Mouse (Mus musculus) heart, postnatal 14 days (tissue): ENCODE data around the gene Obsl1. TPM values are rescaled to one million over a fixed set of nuclear protein-coding genes. Genes with fewer than 3 reads are reported as not detected.

Experiments
- DNase-seq, 2 experiments: peaks; one replicate each; pipeline ENCODE4 v3.0.0; 2021 to 2022
- intact Hi-C: fragments of 180-260 bp; cut with DNase I; formaldehyde crosslinking; loops from one replicate; pipeline ENCODE4 v1.15.1; 2025
- total RNA-seq, 2 experiments: library from RNA; stranded (reverse); gene quantifications; 2 replicates each; pipeline ENCODE4 v1.2.3; 2021

The Obsl1 gene
- total RNA-seq, 2 experiments from 2014 or later = 166 to 172 TPM

DNA sequence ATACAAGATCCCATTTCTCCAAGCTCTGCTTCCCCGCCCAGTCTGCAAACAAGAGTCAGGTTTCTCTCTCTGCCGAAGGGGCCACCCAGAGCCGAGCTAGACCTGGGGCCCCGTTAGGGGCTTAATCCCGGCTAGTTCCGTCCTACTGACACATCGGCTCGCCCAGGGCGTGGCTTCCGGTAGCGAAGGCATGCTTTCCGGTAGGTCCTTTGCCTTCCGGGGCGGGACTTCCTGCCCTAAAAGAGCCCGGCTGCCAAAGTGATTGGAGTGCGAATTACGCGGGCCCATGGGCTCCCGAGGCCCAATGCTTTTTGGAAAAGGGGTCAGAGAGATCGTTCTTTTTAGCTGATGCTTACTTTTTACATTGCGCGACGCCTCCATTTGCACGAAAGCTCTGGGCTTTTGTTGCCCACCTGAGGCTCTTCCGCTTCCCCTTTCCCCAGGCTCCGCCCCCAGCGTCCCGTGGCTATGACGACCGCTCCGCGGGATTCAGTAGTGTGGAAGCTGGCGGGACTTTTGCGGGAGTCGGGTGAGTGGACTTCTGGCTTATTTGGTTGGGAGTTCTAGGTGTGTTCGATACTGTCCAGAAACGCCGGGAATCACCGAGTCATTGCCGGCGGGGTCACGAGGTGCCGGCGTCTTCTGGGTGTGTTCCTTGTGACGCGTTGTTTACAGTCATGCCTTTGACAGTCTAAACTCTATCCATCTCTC is 15.2 kb upstream of the Obsl1 start, which contains the start of gene Stk11ip:
Gene Stk11ip, plus strand, starts transcription at position 209 of the 711 bp plus-strand sequence.
- intact Hi-C loops = loop anchor here (2.0 kb wide), 1 partner anchor 15 kb away; the partner anchor contains the start of genes Inha and Obsl1
- peak; percentile 90 to 95 for DNase-seq

DNA sequence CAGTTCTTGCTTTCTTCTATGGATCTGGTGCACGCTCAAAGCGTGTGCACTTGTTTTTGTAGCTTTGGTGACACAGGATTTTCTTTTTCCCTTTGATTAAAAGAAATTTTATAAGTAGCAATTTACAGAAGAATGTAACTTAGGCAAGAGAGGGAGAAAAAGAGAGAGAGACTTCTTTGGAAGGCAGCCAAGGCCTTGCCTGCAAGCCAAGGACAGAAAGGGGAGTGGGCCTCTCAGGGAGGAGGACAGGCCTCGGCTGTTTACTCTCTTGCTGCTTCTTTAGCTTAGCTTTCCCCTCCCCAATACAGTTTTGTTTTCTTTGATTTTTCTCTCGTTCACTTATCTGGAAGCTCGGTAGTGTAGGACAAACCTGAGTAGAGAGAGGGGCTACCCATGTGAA is 13.3 kb upstream of the Obsl1 start:
- intact Hi-C loops = no loop called here
- DNase-seq = no peak

- intact Hi-C loops = no loop called here
- no peak for DNase-seq
These were observed 12.2 kb upstream of the Obsl1 start for GRCm38 (mm10) chr1:75518427-75518826.

DNA sequence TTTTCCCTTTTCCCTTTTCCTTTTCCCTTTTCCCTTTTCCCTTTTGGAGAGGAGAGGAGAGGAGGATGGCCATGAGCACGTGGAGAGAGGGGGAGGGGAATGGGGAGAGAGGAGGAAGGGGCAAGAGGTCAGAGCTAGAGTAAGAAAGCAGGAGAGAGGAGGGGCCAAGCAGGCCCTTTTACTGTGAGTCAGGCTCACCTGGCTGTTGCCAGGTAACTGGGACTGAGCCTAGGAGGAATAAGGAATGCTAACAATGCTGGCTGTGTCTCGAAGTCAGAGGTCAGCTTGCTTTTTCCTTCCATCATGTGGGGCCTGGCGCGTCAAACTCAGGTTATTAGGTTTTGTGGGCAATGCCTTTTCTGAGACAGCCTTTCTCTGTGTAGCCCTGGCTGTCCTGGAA is 11.7 kb upstream of the Obsl1 start:
- intact Hi-C loops = no loop called here
- no peak for DNase-seq

DNA sequence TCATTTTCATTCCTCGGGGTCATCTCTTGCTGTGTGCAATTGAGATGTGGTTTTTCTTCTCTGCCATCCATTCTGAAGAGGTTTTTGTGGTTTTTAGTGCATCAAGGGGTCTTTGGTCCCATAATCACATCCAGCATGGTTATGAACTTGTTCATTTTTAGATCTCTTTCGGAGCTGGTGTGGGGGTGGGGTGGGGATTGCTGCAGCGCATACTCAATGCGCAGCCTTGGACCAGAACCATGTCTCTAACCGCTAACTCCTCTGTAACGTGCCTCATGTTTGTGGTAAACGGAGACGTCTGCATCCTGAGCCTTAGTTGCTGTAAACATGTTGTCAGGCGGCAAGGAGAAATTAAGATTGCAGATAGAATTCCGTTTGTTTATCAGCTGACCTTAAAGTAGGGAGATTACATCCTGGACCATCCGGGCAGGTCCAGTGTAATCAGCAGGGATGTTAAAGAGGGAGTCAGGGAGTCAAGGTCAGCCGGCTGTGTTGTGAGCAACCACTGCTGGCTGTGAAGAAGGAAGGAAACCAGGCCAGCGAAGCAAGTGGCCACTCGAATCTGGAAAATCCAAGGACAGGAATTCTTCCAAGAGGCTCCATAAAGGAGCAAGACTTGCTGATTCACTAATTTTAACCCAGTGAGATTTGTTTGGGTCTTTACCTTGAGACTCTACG is 10.6 kb upstream of the Obsl1 start:
- no peak for DNase-seq
- intact Hi-C loops = no loop called here

DNA sequence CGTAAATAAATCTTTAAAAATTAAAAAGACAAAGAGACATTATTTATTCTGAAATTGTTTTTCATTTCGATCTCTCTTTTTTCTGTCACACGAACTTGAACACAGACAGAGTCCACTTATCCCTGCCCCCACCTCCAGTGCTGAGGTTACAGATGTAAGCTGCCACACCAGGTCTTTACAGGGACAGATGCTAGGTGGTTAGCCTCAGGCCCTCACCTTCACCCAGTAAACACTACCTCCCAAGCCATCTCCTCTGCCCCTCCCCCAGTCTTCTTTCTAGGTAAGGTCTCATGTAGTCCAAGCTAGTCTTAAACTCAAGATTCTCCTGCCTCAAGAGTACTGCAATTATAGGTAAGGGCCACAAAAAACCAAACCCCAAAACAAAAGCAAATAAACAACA is 6.3 kb upstream of the Obsl1 start:
- DNase-seq = no peak
- intact Hi-C loops = no loop called here

GRCm38 (mm10) chr1:75511437-75512210 is 5.4 kb upstream of the Obsl1 start:
- intact Hi-C loops = no loop called here
- DNase-seq = no peak

- DNase-seq = no peak
- intact Hi-C loops = no loop called here
These were observed 3.9 kb upstream of the Obsl1 start for GRCm38 (mm10) chr1:75510154-75510553.

DNA sequence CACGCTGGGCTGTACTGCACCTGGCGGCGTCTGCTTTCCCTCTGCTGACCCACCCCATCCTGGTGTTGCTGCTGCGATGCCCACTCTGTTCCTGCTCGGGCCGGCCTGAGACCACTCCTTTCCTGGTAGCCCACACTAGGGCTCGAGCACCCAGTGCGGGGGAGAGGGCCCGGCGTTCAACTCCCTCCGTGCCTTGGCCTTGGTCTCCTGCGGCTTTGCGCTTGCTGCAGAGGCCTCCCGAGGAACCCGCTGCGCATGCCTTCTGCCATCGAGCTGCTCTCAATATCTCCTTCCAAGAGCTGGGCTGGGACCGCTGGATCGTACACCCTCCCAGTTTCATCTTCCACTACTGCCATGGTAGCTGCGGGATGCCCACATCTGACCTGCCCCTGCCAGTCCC is 3.3 kb upstream of the Obsl1 start:
- intact Hi-C loops = no loop called here

GRCm38 (mm10) chr1:75507006-75507405 is 754 bp upstream of the Obsl1 start, which contains the start of gene Inha:
Inha (plus strand) TSS chr1:75507077.
- DNase-seq = no peak
- intact Hi-C loops = loop anchor here (2.0 kb wide), 1 partner anchor 14 kb away; the partner anchor contains the start of gene Stk11ip

More for the DNA sequence above, 3.3 kb upstream of the Obsl1 start:
- DNase-seq = no peak

DNA sequence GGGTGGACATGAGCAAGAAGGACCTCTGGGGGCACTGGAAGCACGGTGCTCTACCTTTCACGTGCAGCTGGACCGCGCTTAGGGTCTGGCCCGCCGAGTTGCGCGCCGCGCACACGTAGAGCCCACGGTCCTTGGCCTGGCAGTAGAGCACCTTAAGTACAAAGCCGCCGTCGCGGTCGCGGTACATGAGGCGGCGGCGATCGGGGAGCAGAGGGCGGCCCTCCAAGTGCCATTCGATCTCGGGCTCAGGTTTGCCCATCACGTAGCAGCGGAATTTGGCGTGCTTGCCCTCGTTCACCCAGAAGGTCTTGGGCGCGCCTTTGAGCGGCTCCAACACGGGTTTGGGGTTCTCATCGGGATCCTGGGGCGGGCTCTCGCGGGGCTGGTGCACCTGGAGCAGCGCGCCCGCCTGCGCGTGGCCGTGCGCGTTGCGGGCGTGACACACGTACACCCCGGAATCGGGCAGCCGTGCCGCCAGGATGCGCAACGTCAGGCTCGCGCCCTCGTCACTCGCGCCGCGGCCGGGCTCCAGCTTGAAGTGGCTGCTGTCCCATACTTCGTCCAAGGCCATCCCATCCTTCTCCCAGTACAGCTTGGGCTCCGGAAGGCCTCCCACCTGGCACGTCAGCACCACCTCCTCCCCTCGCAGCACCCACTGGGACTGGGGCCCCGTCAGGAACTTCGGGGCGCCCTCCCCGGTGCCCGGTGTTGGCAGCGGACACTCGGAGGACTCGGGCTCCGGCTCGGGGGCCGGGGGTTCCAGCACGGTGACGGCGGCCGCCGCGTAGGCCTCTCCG is 895 bp downstream of the Obsl1 start:
- intact Hi-C loops = loop anchor here (2.0 kb wide), 1 partner anchor 55 kb away; no protein-coding TSS in a partner anchor
- peak; percentile 78 to 81 for DNase-seq

DNA sequence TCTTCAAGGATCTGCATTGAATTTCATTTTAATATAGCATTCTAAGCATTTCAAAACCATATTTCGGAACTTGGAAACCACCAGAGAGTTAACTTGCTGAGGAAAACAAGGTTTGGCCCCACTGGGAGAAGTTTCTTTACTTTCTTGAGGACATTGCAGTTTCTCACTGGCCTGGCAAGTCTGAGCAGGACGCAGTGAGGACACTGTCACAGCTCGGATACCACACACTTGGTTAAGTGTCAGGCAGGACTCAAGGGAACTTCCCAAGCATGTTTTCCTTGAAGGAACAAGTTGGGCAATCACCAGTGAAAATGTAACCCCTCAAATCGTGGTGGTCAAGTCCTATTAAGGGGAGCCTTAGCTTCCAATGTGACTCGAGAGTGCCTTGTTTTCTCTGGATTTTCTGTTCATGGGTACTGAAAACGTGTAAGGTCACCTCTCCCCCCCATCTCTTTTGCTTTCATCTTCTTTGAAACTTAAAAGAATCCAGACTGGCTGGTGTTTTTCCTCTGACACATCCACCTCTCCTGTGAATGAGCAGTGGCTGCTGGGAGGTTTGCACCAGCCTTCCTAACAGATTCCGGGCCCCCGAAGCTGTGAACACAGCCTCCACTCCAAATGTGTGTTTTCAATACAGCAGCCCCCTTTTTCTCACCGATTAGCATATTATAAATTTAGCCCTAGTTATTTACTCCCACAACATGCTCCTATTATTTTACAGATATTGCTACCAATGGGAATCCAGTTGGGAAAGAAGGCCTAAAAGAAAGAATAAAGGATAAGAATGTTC is 1.8 kb downstream of the Obsl1 start:
- no peak for DNase-seq
- intact Hi-C loops = loop anchor here (2.0 kb wide), 1 partner anchor 56 kb away; no protein-coding TSS in a partner anchor

- intact Hi-C loops = loop anchor here (2.0 kb wide), 1 partner anchor 23 kb away; no protein-coding TSS in a partner anchor
- no peak for DNase-seq
These were observed 2.6 kb downstream of the Obsl1 start for GRCm38 (mm10) chr1:75503651-75503980.

GRCm38 (mm10) chr1:75502945-75503650 is 3.2 kb downstream of the Obsl1 start:
- no peak for DNase-seq
- intact Hi-C loops = loop anchor here (2.0 kb wide), 1 partner anchor 22 kb away; no protein-coding TSS in a partner anchor

GRCm38 (mm10) chr1:75501905-75502304 is 4.3 kb downstream of the Obsl1 start:
- no peak for DNase-seq
- intact Hi-C loops = loop anchor here (2.0 kb wide), 1 partner anchor 21 kb away; no protein-coding TSS in a partner anchor

- DNase-seq = no peak
- intact Hi-C loops = loop anchor here (5.0 kb wide), 1 partner anchor 58 kb away; no protein-coding TSS in a partner anchor
These were observed 6.8 kb downstream of the Obsl1 start for GRCm38 (mm10) chr1:75499441-75499840.

- intact Hi-C loops = loop anchor here (5.0 kb wide), 1 partner anchor 58 kb away; no protein-coding TSS in a partner anchor
- DNase-seq = no peak
These were observed 7.4 kb downstream of the Obsl1 start for GRCm38 (mm10) chr1:75498897-75499296.

GRCm38 (mm10) chr1:75494878-75495548 is 11.2 kb downstream of the Obsl1 start:
- DNase-seq = peak in 1 of 2 experiments; percentile 52
- intact Hi-C loops = loop anchor here (5.0 kb wide), 2 partner anchors 62 to 102 kb away; no protein-coding TSS in a partner anchor
